Mouse (Mus musculus) erythroid progenitor cell, adult 5-6 weeks (primary cell): ENCODE results near the gene Lpar1. TPM values are rescaled to one million over a fixed set of nuclear protein-coding genes. Genes with fewer than 3 reads are reported as not detected.

Source experiments
- ATAC-seq: replicated peaks from 2 replicates; pipeline ENCODE4 v1.8.0; 2016; ENCODE audit warnings: moderate number of reproducible peaks, mild to moderate bottlenecking, moderate TSS enrichment, inconsistent platforms; ENCODE audit not compliant: poor library complexity, low FRiP score, severe bottlenecking
- total RNA-seq, 2 experiments: library from RNA; stranded (forward) in 1 of 2; stranded (reverse) in 1 of 2; fragments of 150-400 nt in 1 of 2; fragments of 186-747, 209-891 nt in 1 of 2; gene quantifications; 2 replicates each; pipeline versions ENCODE4 v1.2.3 to v1.2.4; 2015 to 2017; ENCODE audit warnings: low replicate concordance in 2 of 2

Gene Lpar1
- total RNA-seq (2015; ENCODE audit: low replicate concordance) (not detected in 2 replicates), total RNA-seq (2017; ENCODE audit: low replicate concordance) (not detected in 2 replicates)

DNA sequence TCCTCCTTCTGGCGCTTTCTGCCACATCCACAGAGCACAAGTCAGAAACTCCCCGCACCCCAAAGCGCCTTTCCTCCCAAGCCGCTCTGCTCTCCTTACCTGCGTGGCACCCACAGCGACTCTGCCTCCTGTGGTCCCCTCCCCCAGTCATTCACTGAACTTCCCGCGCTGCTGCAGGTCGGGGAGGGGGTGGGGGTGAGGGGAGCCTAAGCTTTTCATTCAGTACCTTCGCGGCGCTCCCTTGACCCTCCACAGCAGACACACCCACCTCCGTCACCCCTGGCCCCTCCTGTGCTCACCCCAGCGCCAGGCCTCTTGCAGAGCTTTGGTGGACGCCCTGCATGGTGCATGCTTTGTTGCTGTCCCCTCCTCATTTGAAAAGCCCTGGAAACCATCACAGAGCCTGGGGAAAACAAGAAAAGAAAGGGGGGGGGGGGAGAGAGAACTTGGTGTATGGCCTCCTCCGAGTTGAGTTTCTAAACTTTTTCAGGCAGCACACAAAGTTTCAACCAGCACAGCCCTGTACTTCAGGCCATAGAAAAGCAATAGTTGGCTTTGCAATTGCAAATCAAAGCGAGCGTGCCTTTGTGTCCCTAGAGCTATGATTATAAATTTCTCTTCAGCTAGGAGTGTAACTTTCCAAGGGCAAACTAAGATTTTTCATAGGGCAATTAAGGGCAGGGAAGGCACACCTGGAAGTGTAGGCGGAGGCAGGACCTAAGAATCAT is at the start of gene Lpar1:
Gene Lpar1 (minus strand): TSS at position 268 of the 728 bp plus-strand sequence.
- ATAC-seq = no peak

DNA sequence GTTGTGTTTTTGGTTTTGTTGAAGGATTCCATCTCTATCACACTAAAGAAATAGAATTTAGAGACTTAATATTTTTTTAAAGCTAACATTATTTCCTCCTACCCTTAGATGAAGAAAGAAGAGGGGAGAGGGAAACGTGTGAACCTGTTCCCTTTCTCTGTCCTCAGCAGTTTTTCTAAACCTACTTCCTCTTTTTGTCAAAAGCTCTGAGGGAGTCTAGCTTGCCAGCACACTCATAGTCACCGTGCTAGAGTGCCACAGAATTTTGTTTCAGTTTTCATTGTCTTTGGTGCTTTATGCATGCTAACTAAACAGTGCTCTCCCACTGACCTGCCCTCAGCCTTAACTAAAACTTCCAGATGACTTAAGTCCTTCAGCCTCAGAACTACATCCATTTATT is 32.2 kb upstream of the Lpar1 start:
- no peak for ATAC-seq

DNA sequence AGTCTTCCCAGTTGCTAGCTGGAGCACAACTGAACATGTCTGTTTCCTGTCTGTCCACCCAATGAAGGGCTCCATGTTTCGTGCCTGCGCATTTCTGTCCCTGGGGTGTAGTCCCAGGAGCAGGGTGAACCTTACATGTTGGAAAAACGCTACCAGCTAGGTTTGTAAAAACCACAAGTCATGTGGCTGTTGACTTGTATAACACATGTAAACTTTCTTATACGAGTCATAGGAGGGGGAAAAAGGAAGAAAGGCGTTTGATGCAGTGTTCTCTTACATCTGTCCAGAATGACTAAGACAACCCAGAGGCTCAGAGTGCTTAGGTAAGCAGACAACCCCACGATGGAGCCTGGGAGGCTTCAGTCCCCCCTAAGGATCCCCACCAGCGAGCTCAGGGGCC is 27.5 kb upstream of the Lpar1 start:
- ATAC-seq = no peak

GRCm38 (mm10) chr4:58580516-58580915 is 26.8 kb upstream of the Lpar1 start:
- ATAC-seq = no peak

DNA sequence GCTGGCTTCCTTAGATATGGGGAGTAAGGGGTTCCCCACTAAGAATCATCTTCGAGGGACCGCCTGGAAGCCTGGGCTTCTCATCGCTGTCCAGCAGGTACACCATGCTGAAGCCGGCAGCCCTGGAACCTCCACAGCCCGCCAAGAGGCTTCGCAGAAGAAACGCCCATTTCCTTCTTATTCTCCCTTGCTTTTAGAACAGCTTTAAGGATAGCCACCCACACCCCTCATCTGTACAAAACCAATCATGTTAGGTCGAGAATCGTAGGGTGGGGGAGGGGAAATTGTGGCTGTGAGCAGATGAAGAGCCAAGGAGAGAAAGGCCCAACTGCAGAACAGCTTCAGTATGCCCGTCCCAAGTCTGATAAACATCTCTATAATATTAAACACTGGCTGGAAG is 26.4 kb upstream of the Lpar1 start:
- no peak for ATAC-seq

- no peak for ATAC-seq
Measured at GRCm38 (mm10) chr4:58578488-58578887, 24.8 kb upstream of the Lpar1 start.

GRCm38 (mm10) chr4:58577382-58578048 is 23.8 kb upstream of the Lpar1 start:
- no peak for ATAC-seq

- ATAC-seq = no peak
Measured at GRCm38 (mm10) chr4:58575831-58576230, 22.1 kb upstream of the Lpar1 start.

DNA sequence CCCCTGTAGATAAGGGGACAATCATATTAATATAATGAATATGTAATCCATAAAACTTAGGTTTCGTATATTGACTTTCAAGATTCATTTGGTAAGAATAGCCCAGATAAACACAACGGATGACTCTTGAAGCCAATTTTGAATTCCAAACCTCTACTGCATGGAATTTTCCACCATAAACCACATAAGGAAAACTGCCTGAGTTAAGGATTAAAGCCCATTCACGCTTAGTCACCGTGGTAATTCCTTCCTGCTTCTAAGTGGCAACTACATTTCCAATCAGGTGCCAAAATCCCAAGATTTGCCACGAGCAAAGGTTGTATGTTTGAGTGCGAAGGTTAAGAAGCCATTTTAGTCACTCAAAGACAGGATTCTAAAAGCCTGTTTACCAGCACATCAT is 20.3 kb upstream of the Lpar1 start:
- no peak for ATAC-seq

- ATAC-seq = no peak
Measured at GRCm38 (mm10) chr4:58572446-58572845, 18.7 kb upstream of the Lpar1 start.

GRCm38 (mm10) chr4:58571661-58572060 is 18.0 kb upstream of the Lpar1 start:
- ATAC-seq = no peak

- ATAC-seq = no peak
Measured at GRCm38 (mm10) chr4:58571232-58571631, 17.5 kb upstream of the Lpar1 start.

DNA sequence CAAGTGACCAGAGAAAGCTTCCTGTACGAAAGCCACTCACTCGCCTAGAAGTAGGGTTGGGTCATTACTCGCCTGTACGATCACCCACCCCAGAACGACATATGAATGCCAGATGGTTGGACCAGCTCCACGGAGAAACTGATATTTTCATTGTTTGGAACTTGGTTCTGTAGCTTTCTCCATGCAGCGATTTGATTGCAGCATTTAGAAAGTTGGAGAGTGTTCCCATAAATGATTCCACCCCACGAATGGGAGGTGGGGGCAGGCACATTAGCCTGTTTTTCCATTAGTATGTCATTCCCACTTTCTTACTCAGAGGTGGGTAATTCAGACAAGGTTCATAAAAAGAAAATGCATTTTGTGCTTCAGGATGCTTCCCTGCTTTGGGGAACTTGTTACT is 14.8 kb upstream of the Lpar1 start:
- ATAC-seq = no peak

- no peak for ATAC-seq
Measured at GRCm38 (mm10) chr4:58562776-58563175, 9.1 kb upstream of the Lpar1 start.

- no peak for ATAC-seq
Measured at GRCm38 (mm10) chr4:58557001-58557400, 3.3 kb upstream of the Lpar1 start.

DNA sequence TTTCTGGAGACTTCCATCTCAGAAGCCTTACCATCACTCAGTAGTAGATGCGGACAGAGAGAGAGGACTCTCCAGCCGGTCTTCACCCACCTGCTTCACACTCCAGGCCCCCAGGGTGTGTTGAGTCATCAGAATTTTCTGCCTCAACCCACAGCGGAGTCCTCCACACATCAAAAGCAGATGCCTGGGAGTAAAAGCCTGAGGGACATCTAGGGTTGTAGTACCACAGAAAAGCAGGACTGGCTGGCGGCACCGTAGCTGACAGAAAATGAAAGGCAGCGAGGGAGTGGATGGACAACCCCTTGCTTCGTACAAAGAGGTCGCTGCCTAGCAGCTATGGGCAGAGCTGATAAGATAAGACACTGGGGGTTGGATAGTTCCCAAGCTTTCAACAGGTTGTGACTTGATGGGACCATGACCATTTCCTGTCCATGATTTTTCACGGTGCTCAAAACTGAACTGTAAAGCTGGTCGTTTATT is 701 bp upstream of the Lpar1 start:
- ATAC-seq = no peak

DNA sequence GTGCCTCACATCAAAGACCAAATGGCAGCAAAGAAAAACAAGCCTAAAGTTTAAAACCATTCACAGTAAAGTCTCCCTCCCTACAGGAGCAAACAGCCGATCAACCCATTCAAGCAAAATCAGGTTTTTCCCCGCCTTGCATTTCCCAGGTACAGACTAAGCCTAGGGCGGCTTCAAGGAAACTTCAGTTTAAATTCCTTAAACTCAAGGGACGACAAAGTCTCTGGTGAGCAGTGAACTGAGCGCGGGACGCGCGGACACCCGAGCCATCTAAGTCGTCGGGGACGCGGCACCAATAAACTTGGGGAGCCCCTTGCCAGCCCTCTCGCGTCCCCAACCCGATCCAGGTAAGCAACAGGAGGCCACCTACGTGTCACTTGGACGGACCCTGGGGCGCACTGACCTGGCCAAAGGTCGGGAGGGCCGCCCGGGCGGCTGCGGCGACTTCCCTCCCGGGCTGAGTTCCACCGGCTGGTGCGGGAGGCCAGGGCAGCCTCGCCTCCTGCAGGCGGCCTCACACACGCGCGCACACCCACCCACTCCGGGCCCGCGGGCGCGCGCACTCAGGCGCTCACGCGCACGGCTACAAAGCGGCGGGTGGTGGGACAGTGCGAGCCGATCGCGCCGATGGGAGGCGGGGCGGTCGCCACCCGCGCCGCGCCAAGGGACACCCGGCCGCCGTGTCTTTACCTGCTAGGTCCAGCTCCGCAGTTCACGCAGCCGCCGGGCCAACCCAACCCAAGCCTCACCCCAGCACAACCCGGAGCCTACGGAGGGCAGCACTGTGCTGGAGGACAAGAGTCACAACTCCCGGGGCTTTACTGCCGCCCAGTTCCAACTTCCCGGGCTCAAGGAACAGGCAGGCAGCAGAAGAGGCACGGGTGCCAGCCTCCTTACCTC is 717 bp downstream of the Lpar1 start:
- ATAC-seq = no peak

GRCm38 (mm10) chr4:58552229-58552628 is 1.5 kb downstream of the Lpar1 start:
- no peak for ATAC-seq

DNA sequence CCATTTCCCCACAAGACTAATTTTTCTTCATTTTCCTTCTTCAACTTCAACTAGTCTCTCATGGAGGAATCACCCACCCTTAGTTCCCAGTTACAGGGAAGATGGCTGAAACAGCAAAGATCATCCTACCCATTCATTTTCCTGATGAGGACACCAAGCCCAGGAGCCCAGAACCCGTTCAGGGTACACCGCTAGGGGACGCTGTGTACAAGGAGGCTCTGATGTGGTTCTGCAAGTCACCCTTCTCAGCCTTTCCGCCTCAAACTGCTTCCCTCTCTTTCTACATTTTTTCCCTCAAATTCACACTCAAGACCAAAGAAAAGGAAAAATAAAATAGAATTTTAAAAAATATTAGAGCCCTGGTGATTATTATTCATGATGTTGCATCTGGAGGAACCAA is 1.9 kb downstream of the Lpar1 start:
- ATAC-seq = no peak

DNA sequence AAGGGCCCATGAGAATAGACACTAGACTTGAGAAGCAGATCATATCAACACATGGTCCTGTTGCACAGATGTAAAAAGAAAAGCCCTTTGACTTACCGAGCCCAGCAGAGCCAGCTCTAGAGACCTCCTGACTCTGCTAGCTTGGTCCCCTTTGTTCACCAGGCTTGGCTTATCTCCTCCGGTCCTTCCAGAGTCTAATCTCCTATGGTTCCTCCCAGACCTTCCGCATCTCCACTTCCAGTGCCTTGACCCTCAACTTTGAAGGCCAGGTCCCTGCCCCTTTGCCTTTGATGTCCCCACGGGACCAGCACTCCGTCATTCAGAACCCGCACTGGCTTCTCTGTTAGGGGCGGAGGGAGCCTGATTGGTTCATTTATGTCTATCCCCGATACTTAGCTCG is 6.0 kb downstream of the Lpar1 start:
- no peak for ATAC-seq

DNA sequence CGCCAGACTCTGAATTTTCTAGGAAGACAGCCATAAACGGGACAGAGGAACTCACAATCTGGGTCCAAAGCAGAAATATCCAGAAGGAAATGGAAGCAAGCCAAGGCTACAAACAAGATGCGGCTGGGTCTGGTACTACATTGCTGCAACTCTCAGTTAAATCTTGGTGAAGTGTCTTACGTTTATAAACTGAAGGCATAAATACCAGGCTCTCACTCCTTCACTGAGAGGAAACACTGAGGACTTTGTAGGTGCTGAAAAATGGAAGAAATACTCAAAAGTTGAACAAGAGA is 6.5 kb downstream of the Lpar1 start:
- no peak for ATAC-seq
